Mouse (Mus musculus) urinary bladder, postnatal 4 days (tissue): ENCODE results near the gene Gucy1b2.

Experiments used
- DNase-seq, 2 experiments: peaks; one replicate each; pipeline ENCODE4 v3.0.0; 2021 to 2022; ENCODE audit warnings: low spot score in 2 of 2

Gucy1b2 gene

GRCm38 (mm10) chr14:62363774-62364173, 92.3 kb downstream of the Gucy1b2 start:
- DNase-seq = no peak

- DNase-seq = no peak
These were observed 94.7 kb downstream of the Gucy1b2 start for GRCm38 (mm10) chr14:62361263-62361980.

GRCm38 (mm10) chr14:62355201-62355600, 100.9 kb downstream of the Gucy1b2 start:
- DNase-seq = no peak

GRCm38 (mm10) chr14:62353793-62354192, 102.3 kb downstream of the Gucy1b2 start:
- no peak for DNase-seq

GRCm38 (mm10) chr14:62353372-62353771, 102.7 kb downstream of the Gucy1b2 start:
- DNase-seq = no peak

GRCm38 (mm10) chr14:62350890-62351289, 105.2 kb downstream of the Gucy1b2 start:
- no peak for DNase-seq

- no peak for DNase-seq
These were observed 105.9 kb downstream of the Gucy1b2 start for GRCm38 (mm10) chr14:62350186-62350585.

- no peak for DNase-seq
These were observed 106.3 kb downstream of the Gucy1b2 start for GRCm38 (mm10) chr14:62349786-62350185.

- no peak for DNase-seq
These were observed 109.0 kb downstream of the Gucy1b2 start for GRCm38 (mm10) chr14:62347103-62347502.

- DNase-seq = no peak
These were observed 109.5 kb downstream of the Gucy1b2 start for GRCm38 (mm10) chr14:62346570-62346969.
